Mouse (Mus musculus) retina, postnatal 1 day (tissue): Measurements from ENCODE around the gene Tmem50b.
"Not testable (repeated sequence)": the region's sequence is repeated elsewhere in the genome, so short reads cannot be mapped to it uniquely, and the experiment has no call there.

ENCODE experiments used
- DNase-seq: peaks from one replicate; pipeline ENCODE4 v3.0.0-alpha.2; 2012

The Tmem50b gene

DNA sequence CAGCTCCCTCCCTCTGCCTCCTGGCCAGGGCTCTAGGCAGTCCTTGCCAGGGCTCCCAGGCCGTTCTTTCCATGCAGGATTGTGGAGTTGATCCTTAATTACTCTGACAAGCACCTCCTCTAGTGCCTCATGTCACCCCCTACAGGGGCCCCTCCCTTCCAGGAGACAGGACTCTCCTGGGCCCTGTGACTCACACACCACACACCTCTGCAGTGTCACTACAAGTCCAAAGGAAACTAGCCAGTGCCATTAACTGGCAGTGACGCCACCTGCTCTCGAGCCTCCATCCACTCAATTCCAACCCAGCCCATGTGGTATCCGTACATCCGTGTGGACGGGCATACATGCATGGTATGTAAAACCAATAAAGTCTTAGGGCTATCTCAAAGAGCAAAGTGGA lies 62.7 kb downstream of the Tmem50b start:
- no peak for DNase-seq

DNA sequence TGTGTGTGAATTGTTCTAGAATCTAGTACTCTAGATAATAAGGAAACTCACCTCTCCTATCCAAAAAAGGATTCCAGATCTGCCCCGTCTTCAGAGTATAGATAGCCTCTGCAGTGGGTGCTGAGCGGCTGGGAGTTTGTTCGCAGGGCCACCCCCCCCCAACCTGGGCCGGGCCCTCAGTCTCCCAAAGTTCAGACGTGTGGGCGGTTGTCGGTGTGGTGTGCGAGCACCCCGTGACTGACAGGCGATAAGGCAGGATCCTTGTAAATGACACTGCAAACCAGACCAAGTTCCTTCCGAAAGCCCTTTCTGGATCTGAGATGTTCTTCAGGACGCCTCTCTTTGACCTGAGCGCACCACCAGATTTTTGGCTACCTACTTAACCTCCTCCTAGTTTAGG lies 63.1 kb downstream of the Tmem50b start:
- DNase-seq = peak; percentile 34

DNA sequence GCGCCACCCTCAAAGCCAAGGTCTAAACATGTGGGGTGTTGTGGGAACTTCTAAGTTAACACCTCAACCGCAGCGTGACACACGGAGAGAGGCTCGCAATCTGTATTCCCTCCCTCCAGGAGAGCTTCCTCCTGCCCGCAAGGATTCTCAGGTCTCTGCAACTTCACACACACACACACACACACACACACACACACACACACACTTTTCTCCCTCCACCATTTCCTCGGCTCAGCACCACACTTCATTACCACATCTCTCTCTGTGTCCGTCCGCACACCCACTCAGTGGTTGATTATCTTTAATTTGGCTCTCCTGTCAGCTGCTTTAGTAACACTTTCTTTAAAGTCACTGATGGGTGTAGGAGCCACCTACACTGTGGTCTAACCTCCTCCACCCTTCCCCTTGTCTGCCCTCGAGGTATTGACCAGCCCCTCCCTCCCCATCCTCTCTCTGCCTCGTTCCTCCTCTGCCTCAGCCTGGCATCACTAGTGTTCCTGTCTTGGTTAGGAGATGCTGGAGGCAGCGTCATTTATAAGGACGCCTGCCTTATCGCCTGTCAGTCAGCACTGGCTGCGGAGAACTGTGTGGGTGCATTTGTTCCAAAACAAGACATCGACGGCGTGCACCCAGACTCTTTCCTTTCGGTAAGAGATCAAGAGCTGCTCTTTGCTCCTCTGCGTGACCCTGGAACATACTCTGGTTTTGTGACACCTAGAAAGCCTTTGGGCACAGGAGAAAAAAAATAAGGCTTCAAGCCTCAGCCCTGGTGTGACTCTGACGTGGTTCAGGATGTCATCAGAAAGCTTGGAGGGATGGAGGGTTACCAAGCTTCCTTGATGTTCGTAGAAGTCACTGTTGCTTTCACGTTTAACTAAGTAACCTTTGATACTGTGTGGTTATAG lies 64.3 kb downstream of the Tmem50b start:
- DNase-seq = no peak

DNA sequence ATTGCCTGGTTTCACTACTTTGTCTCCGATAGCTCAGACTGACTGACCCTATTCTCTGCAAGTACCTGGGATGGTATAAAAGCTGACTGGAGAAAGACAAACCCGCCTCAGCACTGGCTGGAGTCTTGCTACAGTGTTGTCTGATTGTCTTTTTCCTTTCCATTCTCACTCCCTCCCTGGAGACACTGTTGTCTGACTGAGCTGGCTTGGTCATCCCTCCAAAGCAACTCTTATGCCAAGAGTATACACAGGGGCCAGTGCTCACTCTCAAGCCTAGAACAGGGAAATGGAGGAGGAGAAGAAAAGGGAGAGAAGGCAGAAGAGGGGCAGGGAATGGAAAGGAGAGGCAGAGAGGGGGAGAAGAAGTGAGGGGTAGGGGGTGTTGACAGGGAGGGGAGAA lies 65.2 kb downstream of the Tmem50b start:
- no peak for DNase-seq

DNA sequence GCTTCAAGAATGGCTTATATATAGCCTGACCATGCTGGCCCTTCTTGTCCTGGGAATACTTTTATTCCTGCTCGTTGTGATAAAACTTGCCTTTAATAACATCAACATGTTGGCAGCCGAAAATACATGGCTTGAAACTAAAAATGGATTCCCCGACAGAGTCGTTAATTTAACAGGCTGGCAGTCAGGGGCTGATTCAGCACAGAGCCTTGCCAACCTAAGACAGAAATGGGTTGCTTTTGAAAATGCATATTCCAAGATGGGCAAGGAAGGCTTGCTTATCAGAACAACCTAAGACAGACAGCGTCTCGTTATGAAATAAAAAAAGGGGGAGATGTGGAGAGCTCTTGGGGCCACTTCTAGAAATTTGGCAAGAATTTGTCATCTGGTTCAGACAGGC lies 65.7 kb downstream of the Tmem50b start:
- no peak for DNase-seq

DNA sequence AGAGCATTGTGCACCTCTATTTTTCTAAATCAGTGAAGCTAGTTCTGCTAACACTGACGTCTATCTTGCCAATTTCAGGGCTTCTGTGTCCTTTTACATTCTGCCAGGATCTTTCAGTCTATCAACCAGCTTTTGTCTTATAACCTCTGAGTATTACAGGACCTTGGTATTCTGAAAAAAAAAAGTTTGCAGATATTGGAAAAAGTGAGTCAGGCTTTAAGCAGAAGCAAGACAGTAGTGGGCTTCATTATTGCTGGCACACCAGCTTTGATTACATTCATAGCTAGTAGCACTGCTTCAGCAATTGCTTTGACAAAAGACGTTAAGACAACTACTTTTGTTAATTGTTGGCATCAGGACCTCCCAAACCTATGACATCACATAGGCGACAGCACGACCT lies 66.8 kb downstream of the Tmem50b start:
- not testable (repeated sequence) for DNase-seq

DNA sequence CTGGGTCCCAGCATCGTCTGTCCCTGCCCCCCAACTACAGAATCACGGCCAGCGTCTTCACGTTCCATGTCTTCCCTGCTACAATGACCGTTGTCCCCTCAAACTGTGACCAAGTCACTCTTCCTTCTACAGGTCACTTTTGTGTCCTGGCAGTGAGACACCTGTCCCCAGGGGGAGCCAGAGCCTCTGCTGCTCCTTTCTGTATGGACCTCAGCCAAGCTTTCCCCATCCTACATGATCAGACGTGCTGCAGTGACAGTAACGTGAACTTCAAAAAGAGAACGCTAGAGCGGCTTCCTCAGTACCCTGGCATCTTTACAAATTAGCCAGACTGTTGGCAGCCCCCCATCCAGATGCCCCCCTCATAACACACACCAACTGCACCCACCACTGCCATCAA lies 69.0 kb downstream of the Tmem50b start:
- no peak for DNase-seq

DNA sequence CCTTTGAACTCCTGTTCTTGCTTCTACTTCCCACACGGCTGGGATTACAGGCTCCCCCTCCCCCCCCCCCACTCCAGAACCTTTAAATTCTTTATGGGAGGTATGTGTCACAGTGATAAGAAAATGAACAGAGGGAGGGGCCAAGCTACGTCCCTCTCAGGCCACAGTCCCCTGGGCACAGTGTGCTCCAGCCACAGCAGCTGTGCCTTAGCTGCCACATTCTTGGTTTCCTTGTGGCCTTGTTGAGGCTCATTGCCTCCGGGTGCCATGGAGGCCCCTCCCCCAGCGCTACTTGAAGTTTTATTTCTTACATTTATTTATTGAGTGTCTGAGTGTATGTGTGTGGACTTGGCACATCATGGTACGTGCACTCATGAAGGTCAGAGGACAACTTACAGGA lies 70.1 kb downstream of the Tmem50b start:
- no peak for DNase-seq

DNA sequence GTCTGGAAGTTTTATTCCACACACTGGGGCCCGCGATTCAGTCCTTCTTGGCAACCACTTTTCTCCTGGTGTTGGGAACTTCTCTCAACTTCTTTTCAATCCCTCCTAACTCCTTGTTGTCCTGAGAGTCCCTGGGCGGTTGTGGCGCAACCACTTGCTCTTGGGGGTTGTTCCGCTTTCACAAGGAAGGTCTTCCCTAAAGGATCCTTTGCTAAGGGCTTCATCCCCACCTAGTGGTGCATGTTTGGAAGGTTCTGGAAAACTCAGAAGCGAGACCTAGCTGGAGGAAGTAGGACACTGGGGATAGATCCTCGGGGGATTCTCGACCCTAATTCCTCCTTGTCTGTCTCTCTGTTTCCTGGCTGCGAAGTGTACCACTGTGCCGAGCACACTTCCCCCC lies 70.5 kb downstream of the Tmem50b start:
- DNase-seq = peak; percentile 44

DNA sequence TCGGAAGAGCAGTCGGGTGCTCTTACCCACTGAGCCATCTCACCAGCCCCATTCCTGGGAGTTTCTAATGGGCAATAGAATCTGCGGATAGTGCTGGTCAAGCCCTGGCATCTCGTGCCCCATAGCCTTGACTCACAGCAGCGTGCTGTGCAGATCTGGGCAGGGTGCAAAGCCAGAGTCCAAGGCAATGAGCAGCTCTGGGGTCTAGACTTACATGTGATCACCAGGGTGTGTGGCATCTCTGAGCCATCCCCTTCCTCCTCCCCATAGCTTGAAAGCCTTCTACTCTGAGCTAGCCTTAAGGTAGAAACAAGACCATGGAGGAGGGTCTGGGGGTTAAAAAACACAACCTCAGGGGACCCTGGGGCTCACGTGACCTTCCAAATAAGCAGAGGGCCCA lies 71.3 kb downstream of the Tmem50b start:
- no peak for DNase-seq
